Mouse (Mus musculus) thymus, postnatal 14 days (tissue): ENCODE measurements at regions not wholly inside any gene's neighbourhood (a gene's known extent, or its start where the extent isn't known, plus 50 kb on each side); places are given as distances from the start of the nearest gene placed in this dataset.

Source experiments
- DNase-seq: peaks from one replicate; pipeline ENCODE4 v3.0.0; 2021

DNA sequence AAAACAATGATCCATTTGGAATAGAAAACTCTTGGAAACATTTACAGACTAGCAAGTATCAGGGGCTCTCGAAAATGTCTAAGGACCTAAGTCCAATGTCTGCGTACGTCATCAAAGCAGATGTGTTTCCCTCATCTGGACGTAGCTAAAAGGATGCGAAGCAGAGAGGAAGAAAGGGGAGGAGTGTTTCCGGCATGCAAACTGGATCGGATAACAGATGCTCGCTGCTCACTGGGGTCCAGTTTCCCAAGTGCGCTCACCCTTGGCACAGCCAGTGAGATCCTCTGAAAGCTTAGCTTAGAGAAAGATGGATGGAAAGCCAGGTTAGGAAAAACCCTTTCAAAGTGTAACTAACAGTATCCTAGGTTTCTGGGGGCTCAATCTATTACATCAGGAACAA lies 198.7 kb downstream of the Epha4 start:
- no peak for DNase-seq
